Mouse (Mus musculus): ENCODE measurements around the gene Ube2h. TPM values are rescaled to one million over a fixed set of nuclear protein-coding genes. Genes with fewer than 3 reads are reported as not detected.
A peak's percentile ranks its signal among the peaks of the same experiment; 100 is the strongest.

The Ube2h gene
- polyA plus RNA-seq, 1 experiment from 2014 or later: 45.9 TPM

GRCm38 (mm10) chr6:30179046-30179445, 125.3 kb downstream of the Ube2h start:
- no peak for ATAC-seq (replicated peaks; ENCODE audit: extremely low read depth, insufficient read depth, low FRiP score)
- Histone ChIP-seq H3K4me1 (ENCODE audit: control insufficient read depth, insufficient read depth, low read length) (peaks cover 21% of the 10 kb centered on the region), H3K36me3 (ENCODE audit: control insufficient read depth, insufficient read depth) (no peaks in the 10 kb centered on the region), H3K9me3 (replicated peaks; ENCODE audit: control insufficient read depth, low read length) (peaks cover 5% of the 10 kb centered on the region; the same call in 1 of the 2 replicates), H3K9ac (ENCODE audit: low read length) (no peak overlapping the region), H3K4me2 (ENCODE audit: low read depth, low read length) (no peak overlapping the region), H3K4me3 (ENCODE audit: low read length) (no peak overlapping the region), H3K27ac (ENCODE audit: low read length) (no peak overlapping the region), H3K27me3 (ENCODE audit: control insufficient read depth, insufficient read depth, low read length) (peaks cover 79% of the 10 kb centered on the region)
- 16% methylated on average over 11 of the region's 11 CpGs for WGBS

DNA sequence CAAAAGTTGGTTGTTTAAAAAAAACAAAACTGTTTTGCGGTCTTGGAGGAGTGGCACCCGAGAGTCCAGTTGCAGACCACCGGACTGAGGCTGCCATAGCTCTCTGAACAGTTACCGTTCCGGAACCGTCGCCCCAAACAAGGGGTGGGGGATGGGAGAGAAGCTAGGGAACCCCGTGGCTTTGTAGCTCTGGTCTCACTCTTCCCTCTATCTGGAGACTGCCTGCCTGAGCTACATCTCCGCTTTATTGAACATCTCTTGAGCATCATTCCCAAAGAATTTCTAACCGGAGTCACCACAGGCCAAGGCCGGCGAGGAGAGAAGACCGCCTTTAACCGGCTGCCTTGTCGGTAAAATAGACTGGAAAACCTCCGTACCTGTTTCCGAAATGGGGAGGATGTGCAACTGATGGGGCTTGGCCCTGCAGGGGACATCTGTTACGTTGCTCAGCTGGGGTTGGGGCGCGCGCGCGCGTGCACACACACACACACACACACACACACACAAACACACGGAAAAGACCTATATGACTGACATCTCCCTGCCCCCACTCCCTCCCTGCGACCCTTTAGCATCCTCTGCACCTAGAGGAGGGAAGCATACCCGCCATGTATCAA, 126.2 kb downstream of the Ube2h start:
- no peak for ATAC-seq (replicated peaks; ENCODE audit: extremely low read depth, insufficient read depth, low FRiP score)
- Histone ChIP-seq H3K9me3 (replicated peaks; ENCODE audit: control insufficient read depth, low read length) (peaks cover under 1% of the 10 kb centered on the region; the same call in 1 of the 2 replicates), H3K4me1 (ENCODE audit: control insufficient read depth, insufficient read depth, low read length) (peaks cover 30% of the 10 kb centered on the region), H3K36me3 (ENCODE audit: control insufficient read depth, insufficient read depth) (no peaks in the 10 kb centered on the region), H3K27me3 (ENCODE audit: control insufficient read depth, insufficient read depth, low read length) (peaks cover 89% of the 10 kb centered on the region), H3K4me2 (ENCODE audit: low read depth, low read length) (no peak overlapping the region), H3K4me3 (ENCODE audit: low read length) (no peak overlapping the region), H3K9ac (ENCODE audit: low read length) (no peak overlapping the region), H3K27ac (ENCODE audit: low read length) (no peak overlapping the region)
- WGBS: 4% methylated on average over 27 of the region's 27 CpGs

GRCm38 (mm10) chr6:30177305-30177704, 127.0 kb downstream of the Ube2h start:
- H3K4me2 ChIP-seq (ENCODE audit: low read depth, low read length): no peak overlapping the region
- H3K9me3 ChIP-seq (replicated peaks; ENCODE audit: control insufficient read depth, low read length): no peaks in the 10 kb centered on the region
- H3K27ac ChIP-seq (ENCODE audit: low read length): no peak overlapping the region
- H3K36me3 ChIP-seq (ENCODE audit: control insufficient read depth, insufficient read depth): no peaks in the 10 kb centered on the region
- no peak for ATAC-seq (replicated peaks; ENCODE audit: extremely low read depth, insufficient read depth, low FRiP score)
- H3K9ac ChIP-seq (ENCODE audit: low read length): no peak overlapping the region
- peaks cover 34% of the 10 kb centered on the region for H3K4me1 ChIP-seq (ENCODE audit: control insufficient read depth, insufficient read depth, low read length)
- H3K27me3 ChIP-seq (ENCODE audit: control insufficient read depth, insufficient read depth, low read length): peaks cover 92% of the 10 kb centered on the region
- H3K4me3 ChIP-seq (ENCODE audit: low read length): no peak overlapping the region
- WGBS: 2% methylated on average over 14 of the region's 14 CpGs

DNA sequence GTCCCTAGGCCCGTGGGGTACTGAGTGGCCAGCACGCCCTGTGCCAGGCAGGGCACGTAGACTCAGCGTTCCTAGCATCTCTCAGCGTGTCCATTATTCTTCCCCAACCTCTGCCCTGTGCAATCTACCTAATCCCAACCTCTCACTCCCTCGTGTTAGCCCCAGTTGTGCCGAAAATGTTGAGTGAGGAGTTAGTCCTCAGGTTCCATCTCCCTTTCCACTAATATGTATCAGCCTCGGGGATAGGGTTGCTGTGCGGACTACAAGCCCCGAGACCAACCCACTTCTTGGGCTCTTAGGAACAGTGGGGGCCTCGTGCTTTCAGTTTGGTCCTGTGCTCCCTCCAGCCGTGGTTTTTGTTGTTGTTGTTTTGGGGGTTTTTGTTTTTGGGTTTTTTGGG, 127.8 kb downstream of the Ube2h start:
- peaks cover 97% of the 10 kb centered on the region for H3K27me3 ChIP-seq (ENCODE audit: control insufficient read depth, insufficient read depth, low read length)
- no peak overlapping the region for H3K9ac ChIP-seq (ENCODE audit: low read length)
- H3K4me3 ChIP-seq (ENCODE audit: low read length): peak overlapping the region; percentile 49
- H3K27ac ChIP-seq (ENCODE audit: low read length): no peak overlapping the region
- no peaks in the 10 kb centered on the region for H3K36me3 ChIP-seq (ENCODE audit: control insufficient read depth, insufficient read depth)
- H3K4me1 ChIP-seq (ENCODE audit: control insufficient read depth, insufficient read depth, low read length): peaks cover 34% of the 10 kb centered on the region
- no peaks in the 10 kb centered on the region for H3K9me3 ChIP-seq (replicated peaks; ENCODE audit: control insufficient read depth, low read length)
- 8% methylated on average over 12 of the region's 12 CpGs for WGBS
- ATAC-seq (replicated peaks; ENCODE audit: extremely low read depth, insufficient read depth, low FRiP score): no peak
- peak overlapping the region; percentile 58 for H3K4me2 ChIP-seq (ENCODE audit: low read depth, low read length)

DNA sequence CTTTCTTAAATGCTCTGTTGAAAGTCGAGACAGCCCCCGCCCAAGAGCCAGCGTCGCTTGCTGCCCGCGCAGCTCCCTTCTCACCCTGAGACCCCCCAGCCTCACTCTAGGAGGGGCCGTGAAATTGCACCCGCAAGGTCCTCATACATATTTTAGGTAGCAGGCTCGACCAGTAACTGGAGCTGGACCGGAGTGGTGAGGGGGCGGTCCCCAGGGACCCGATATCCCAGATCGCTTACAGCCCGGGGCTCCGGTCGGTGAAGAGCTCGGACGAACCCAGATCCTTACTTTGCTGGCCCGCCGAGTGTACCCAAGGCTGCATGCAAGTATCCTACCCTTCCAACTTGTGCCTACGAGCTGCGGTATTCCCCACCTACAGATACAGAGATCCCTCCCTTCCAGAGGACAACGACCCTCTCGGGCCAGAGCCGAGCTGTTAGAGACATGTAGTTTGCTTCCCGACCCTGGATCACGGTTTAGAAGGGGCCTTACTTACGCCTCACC, 128.4 kb downstream of the Ube2h start:
- H3K4me2 ChIP-seq (ENCODE audit: low read depth, low read length): peak overlapping the region; percentile 58
- H3K27me3 ChIP-seq (ENCODE audit: control insufficient read depth, insufficient read depth, low read length): peaks cover 97% of the 10 kb centered on the region
- ATAC-seq (replicated peaks; ENCODE audit: extremely low read depth, insufficient read depth, low FRiP score): no peak
- H3K9ac ChIP-seq (ENCODE audit: low read length): no peak overlapping the region
- H3K36me3 ChIP-seq (ENCODE audit: control insufficient read depth, insufficient read depth): no peaks in the 10 kb centered on the region
- no peaks in the 10 kb centered on the region for H3K9me3 ChIP-seq (replicated peaks; ENCODE audit: control insufficient read depth, low read length)
- peak overlapping the region; percentile 49 for H3K4me3 ChIP-seq (ENCODE audit: low read length)
- 3% methylated on average over 28 of the region's 28 CpGs for WGBS
- no peak overlapping the region for H3K27ac ChIP-seq (ENCODE audit: low read length)
- H3K4me1 ChIP-seq (ENCODE audit: control insufficient read depth, insufficient read depth, low read length): peaks cover 34% of the 10 kb centered on the region

GRCm38 (mm10) chr6:30175225-30175917, 129.0 kb downstream of the Ube2h start:
- no peak overlapping the region for H3K27ac ChIP-seq (ENCODE audit: low read length)
- no peaks in the 10 kb centered on the region for H3K9me3 ChIP-seq (replicated peaks; ENCODE audit: control insufficient read depth, low read length)
- WGBS: 2% methylated on average over 45 of the region's 45 CpGs
- H3K36me3 ChIP-seq (ENCODE audit: control insufficient read depth, insufficient read depth): no peaks in the 10 kb centered on the region
- H3K4me2 ChIP-seq (ENCODE audit: low read depth, low read length): peak overlapping the region; percentile 58
- H3K27me3 ChIP-seq (ENCODE audit: control insufficient read depth, insufficient read depth, low read length): peaks cover 97% of the 10 kb centered on the region
- H3K4me3 ChIP-seq (ENCODE audit: low read length): peak overlapping the region; percentile 49
- no peak for ATAC-seq (replicated peaks; ENCODE audit: extremely low read depth, insufficient read depth, low FRiP score)
- H3K4me1 ChIP-seq (ENCODE audit: control insufficient read depth, insufficient read depth, low read length): peaks cover 34% of the 10 kb centered on the region
- H3K9ac ChIP-seq (ENCODE audit: low read length): no peak overlapping the region

DNA sequence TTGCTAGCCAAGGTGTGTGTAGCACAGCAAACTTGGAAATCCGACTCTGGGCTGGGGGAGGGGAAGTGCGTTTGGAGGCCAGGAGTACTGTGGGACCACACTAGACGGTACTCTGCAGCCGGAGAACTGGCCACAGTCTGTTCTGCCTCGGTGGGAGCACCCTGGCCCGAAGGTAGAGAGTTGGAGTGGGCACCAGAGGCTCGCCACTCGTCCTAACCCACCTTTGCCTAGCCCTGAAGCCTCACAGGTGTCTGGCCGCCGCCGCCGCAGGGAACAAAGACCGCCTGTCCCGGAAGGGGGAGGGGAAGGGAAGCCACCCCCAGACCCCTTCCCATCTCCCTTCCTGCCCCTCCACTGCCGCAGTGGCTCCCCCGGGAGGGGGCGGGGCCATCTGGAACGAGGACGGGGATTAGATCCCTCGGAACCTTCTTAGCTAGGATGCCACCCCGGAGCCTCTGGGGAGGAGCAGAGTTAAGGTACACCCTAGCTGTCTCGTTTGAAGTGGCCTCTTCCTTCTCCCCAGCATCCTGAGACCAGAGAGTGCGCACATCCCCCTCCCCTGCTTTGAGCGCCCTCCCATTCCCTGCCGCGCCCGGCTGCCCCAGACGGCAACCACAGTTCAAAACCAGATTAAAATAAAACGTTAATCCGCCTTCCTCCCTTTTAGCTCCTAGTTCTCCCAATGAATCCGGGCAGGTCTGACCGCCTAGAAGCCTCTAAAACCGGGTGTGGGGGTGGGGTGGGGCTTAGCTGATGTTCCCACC, 129.7 kb downstream of the Ube2h start:
- Histone ChIP-seq H3K4me1 (ENCODE audit: control insufficient read depth, insufficient read depth, low read length) (peaks cover 34% of the 10 kb centered on the region), H3K27ac (ENCODE audit: low read length) (no peak overlapping the region), H3K4me3 (ENCODE audit: low read length) (peak overlapping the region; percentile 49), H3K9me3 (replicated peaks; ENCODE audit: control insufficient read depth, low read length) (no peaks in the 10 kb centered on the region), H3K4me2 (ENCODE audit: low read depth, low read length) (peak overlapping the region; percentile 58), H3K9ac (ENCODE audit: low read length) (no peak overlapping the region), H3K36me3 (ENCODE audit: control insufficient read depth, insufficient read depth) (no peaks in the 10 kb centered on the region), H3K27me3 (ENCODE audit: control insufficient read depth, insufficient read depth, low read length) (peaks cover 95% of the 10 kb centered on the region)
- WGBS: under 1% methylated on average over 32 of the region's 33 CpGs
- no peak for ATAC-seq (replicated peaks; ENCODE audit: extremely low read depth, insufficient read depth, low FRiP score)

DNA sequence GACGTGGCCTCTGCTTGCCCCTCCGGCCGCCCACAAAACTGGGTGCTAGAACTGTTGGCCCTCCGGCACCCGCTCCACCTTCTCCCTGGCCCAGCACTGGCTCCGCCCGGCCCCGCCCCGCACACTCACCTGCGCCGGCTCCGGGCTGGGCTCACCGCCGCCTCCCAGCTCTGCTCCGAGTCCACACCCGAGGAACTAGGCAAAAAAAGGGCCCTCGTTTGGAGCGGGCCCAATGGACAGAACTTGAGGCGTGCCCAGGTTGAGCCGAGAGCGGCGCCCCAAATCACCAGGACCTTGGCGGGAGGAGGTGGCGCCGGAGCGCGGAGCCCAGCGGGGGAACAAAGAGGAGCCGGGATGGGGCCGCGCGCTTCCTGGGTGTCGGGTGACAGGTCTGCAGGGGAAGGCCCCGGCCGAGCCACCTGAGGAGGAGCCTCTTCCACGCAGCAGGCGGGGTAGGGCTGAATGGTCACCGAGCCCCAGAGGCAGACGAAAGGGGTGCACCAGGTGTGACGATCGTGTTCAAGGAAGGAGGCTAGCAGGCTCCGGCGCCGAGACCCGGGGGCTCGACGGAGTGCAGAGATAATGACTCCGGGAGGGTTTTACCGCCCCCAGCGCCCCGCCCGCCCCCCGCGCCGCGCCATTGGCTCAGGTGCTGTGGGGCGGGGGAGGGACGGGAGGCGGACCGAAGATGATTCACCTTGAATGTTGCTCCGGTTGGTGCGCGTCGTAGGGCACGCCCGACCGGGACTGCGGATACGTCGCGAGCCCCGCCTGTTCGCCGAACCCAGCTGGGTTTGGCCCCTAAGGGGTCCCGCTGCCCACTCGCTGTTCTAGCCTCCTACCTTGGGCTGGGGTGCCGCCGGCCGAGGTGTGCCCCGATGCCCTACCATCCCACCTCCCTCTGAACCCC, 130.5 kb downstream of the Ube2h start:
- Histone ChIP-seq H3K4me1 (ENCODE audit: control insufficient read depth, insufficient read depth, low read length) (peaks cover 34% of the 10 kb centered on the region), H3K9me3 (replicated peaks; ENCODE audit: control insufficient read depth, low read length) (no peaks in the 10 kb centered on the region), H3K27ac (ENCODE audit: low read length) (no peak overlapping the region), H3K4me3 (ENCODE audit: low read length) (peak overlapping the region; percentile 49), H3K4me2 (ENCODE audit: low read depth, low read length) (peak overlapping the region; percentile 58), H3K9ac (ENCODE audit: low read length) (no peak overlapping the region), H3K27me3 (ENCODE audit: control insufficient read depth, insufficient read depth, low read length) (peaks cover 89% of the 10 kb centered on the region), H3K36me3 (ENCODE audit: control insufficient read depth, insufficient read depth) (no peaks in the 10 kb centered on the region)
- WGBS: under 1% methylated on average over 78 of the region's 80 CpGs
- 0 out of 2 replicates have a peak, but pooled peaks have one; percentile 22 for ATAC-seq (replicated peaks; ENCODE audit: extremely low read depth, insufficient read depth, low FRiP score)

Measured in heart, embryonic 16.5 days (tissue).